Mouse (Mus musculus) neural tube, embryonic 12.5 days (tissue): ENCODE results near the gene AI661453. TPM values are rescaled to one million over a fixed set of nuclear protein-coding genes. Genes with fewer than 3 reads are reported as not detected.

ENCODE experiments used
- ATAC-seq: fragments of 200-750 bp; cut with Nextera tagmentation; 2 replicates; pipeline ENCODE4 v1.8.0; 2017; ENCODE audit warnings: low read depth, mild to moderate bottlenecking, moderate TSS enrichment, moderate library complexity; ENCODE audit not compliant: low FRiP score
- H3K27ac ChIP-seq: fragments of 300-500 bp; sonication (generic); 2 replicates; pipeline ENCODE4 v1.5.1; 2016
- H3K27me3 ChIP-seq: fragments of 300-500 bp; sonication (generic); replicated peaks from 2 replicates; pipeline ENCODE4 v1.6.1; 2016; ENCODE audit warnings: mild to moderate bottlenecking
- H3K36me3 ChIP-seq: fragments of 300-500 bp; sonication (generic); 2 replicates; pipeline ENCODE4 v1.6.1; 2016; ENCODE audit warnings: mild to moderate bottlenecking
- H3K4me1 ChIP-seq: fragments of 300-500 bp; sonication (generic); 2 replicates; pipeline ENCODE4 v1.6.1; 2016
- H3K4me2 ChIP-seq: fragments of 300-500 bp; sonication (generic); replicated peaks from 2 replicates; pipeline ENCODE4 v1.6.1; 2016; ENCODE audit warnings: mild to moderate bottlenecking
- H3K4me3 ChIP-seq: fragments of 300-500 bp; sonication (generic); 2 replicates; pipeline ENCODE4 v1.5.1; 2016
- H3K9ac ChIP-seq: fragments of 300-500 bp; sonication (generic); 2 replicates; pipeline ENCODE4 v1.6.1; 2016; ENCODE audit warnings: mild to moderate bottlenecking
- H3K9me3 ChIP-seq: fragments of 300-500 bp; sonication (generic); 2 replicates; pipeline ENCODE4 v1.6.1; 2016; ENCODE audit warnings: mild to moderate bottlenecking
- WGBS: fragments of 180-500 bp; shearing (Covaris S2); methylation state at CpG from one replicate; pipeline ENCODE4 v1.1.7; 2016; 5-methylcytosine and 5-hydroxymethylcytosine counted together
- polyA plus RNA-seq: library from polyadenylated mRNA; unstranded; fragments of >200 nt; fragmentation: Nextera tagmentation; extraction: Ambion mirVana; gene quantifications from 2 replicates; pipeline ENCODE4 v1.2.1, GENCODE M21; 2016

Gene AI661453
- polyA plus RNA-seq, 1 experiment from 2014 or later: 0.14 TPM

- H3K27me3 ChIP-seq: no peaks in the 10 kb centered on the region
- no peak overlapping the region for H3K4me2 ChIP-seq
- H3K27ac ChIP-seq: no peak overlapping the region
- peaks cover 7% of the 10 kb centered on the region; the same call in 1 of the 2 replicates for H3K4me1 ChIP-seq
- 84% methylated on average over 11 of the region's 11 CpGs for whole genome bisulfite sequencing
- no peaks in the 10 kb centered on the region for H3K36me3 ChIP-seq
- H3K9me3 ChIP-seq: no peaks in the 10 kb centered on the region
- no peak for ATAC-seq
- H3K9ac ChIP-seq: no peak overlapping the region
- H3K4me3 ChIP-seq: no peak overlapping the region
Measured at GRCm38 (mm10) chr17:47445518-47445917, 9.1 kb downstream of the AI661453 start.

- 83% methylated on average over 9 of the region's 9 CpGs for WGBS
- Histone ChIP-seq H3K9ac (no peak overlapping the region), H3K27ac (no peak overlapping the region), H3K4me1 (peaks cover 7% of the 10 kb centered on the region; the same call in 1 of the 2 replicates), H3K27me3 (no peaks in the 10 kb centered on the region), H3K4me2 (no peak overlapping the region), H3K36me3 (no peaks in the 10 kb centered on the region), H3K4me3 (no peak overlapping the region), H3K9me3 (no peaks in the 10 kb centered on the region)
- ATAC-seq: no peak
Measured at GRCm38 (mm10) chr17:47446025-47446424, 9.6 kb downstream of the AI661453 start.

GRCm38 (mm10) chr17:47446561-47446960 is 10.1 kb downstream of the AI661453 start:
- no peaks in the 10 kb centered on the region for H3K9me3 ChIP-seq
- no peaks in the 10 kb centered on the region for H3K36me3 ChIP-seq
- no peak overlapping the region for H3K4me2 ChIP-seq
- H3K27me3 ChIP-seq: no peaks in the 10 kb centered on the region
- no peak overlapping the region for H3K9ac ChIP-seq
- ATAC-seq: no peak
- H3K4me3 ChIP-seq: no peak overlapping the region
- no peak overlapping the region for H3K27ac ChIP-seq
- peaks cover 7% of the 10 kb centered on the region; the same call in 1 of the 2 replicates for H3K4me1 ChIP-seq
- 92% methylated on average over 11 of the region's 11 CpGs for WGBS

- ATAC-seq: no peak
- H3K4me1 ChIP-seq: peaks cover 7% of the 10 kb centered on the region; the same call in 1 of the 2 replicates
- 46% methylated on average over 8 of the region's 8 CpGs for WGBS
Measured at GRCm38 (mm10) chr17:47448523-47449372, 12.3 kb downstream of the AI661453 start.

GRCm38 (mm10) chr17:47449432-47449831 is 13.0 kb downstream of the AI661453 start:
- WGBS: 73% methylated on average over 5 of the region's 5 CpGs
- no peak overlapping the region for H3K27ac ChIP-seq
- no peak overlapping the region for H3K4me2 ChIP-seq
- H3K9me3 ChIP-seq: no peaks in the 10 kb centered on the region
- no peak overlapping the region for H3K4me3 ChIP-seq
- no peak overlapping the region for H3K9ac ChIP-seq
- H3K36me3 ChIP-seq: no peaks in the 10 kb centered on the region
- peaks cover 7% of the 10 kb centered on the region; the same call in 1 of the 2 replicates for H3K4me1 ChIP-seq
- ATAC-seq: no peak
- H3K27me3 ChIP-seq: no peaks in the 10 kb centered on the region

More at GRCm38 (mm10) chr17:47448523-47449372, 12.3 kb downstream of the AI661453 start:
- Histone ChIP-seq H3K9me3 (no peaks in the 10 kb centered on the region), H3K4me3 (no peak overlapping the region), H3K27me3 (no peaks in the 10 kb centered on the region), H3K27ac (no peak overlapping the region), H3K9ac (no peak overlapping the region), H3K4me2 (no peak overlapping the region), H3K36me3 (no peaks in the 10 kb centered on the region)

- Histone ChIP-seq H3K9ac (no peak overlapping the region), H3K4me3 (no peak overlapping the region), H3K27ac (no peak overlapping the region), H3K27me3 (no peaks in the 10 kb centered on the region), H3K4me2 (no peak overlapping the region), H3K9me3 (no peaks in the 10 kb centered on the region), H3K4me1 (peaks cover 7% of the 10 kb centered on the region; the same call in 1 of the 2 replicates), H3K36me3 (no peaks in the 10 kb centered on the region)
- WGBS: 35% methylated on average over 7 of the region's 7 CpGs
- ATAC-seq: no peak
Measured at GRCm38 (mm10) chr17:47450239-47450638, 13.8 kb downstream of the AI661453 start.

GRCm38 (mm10) chr17:47450880-47451565 is 14.6 kb downstream of the AI661453 start:
- Histone ChIP-seq H3K4me1 (peaks cover 7% of the 10 kb centered on the region; the same call in 1 of the 2 replicates), H3K9me3 (no peaks in the 10 kb centered on the region), H3K9ac (no peak overlapping the region), H3K27me3 (no peaks in the 10 kb centered on the region), H3K4me2 (no peak overlapping the region), H3K27ac (no peak overlapping the region), H3K4me3 (no peak overlapping the region), H3K36me3 (no peaks in the 10 kb centered on the region)
- whole genome bisulfite sequencing: 77% methylated on average over 12 of the region's 12 CpGs
- ATAC-seq: no peak

- no peak overlapping the region for H3K4me3 ChIP-seq
Measured at GRCm38 (mm10) chr17:47452886-47453285, 16.5 kb downstream of the AI661453 start.

GRCm38 (mm10) chr17:47454675-47455074 is 18.3 kb downstream of the AI661453 start:
- no peak for ATAC-seq
- Histone ChIP-seq H3K36me3 (no peaks in the 10 kb centered on the region), H3K9me3 (no peaks in the 10 kb centered on the region), H3K27me3 (no peaks in the 10 kb centered on the region), H3K9ac (no peak overlapping the region), H3K4me1 (peaks cover 7% of the 10 kb centered on the region; the same call in 1 of the 2 replicates), H3K4me3 (no peak overlapping the region), H3K4me2 (no peak overlapping the region), H3K27ac (no peak overlapping the region)
- WGBS: 68% methylated on average over 8 of the region's 8 CpGs

More at GRCm38 (mm10) chr17:47452886-47453285, 16.5 kb downstream of the AI661453 start:
- WGBS: 61% methylated on average over 7 of the region's 7 CpGs
- Histone ChIP-seq H3K9me3 (no peaks in the 10 kb centered on the region), H3K4me2 (no peak overlapping the region), H3K9ac (no peak overlapping the region), H3K4me1 (peaks cover 7% of the 10 kb centered on the region; the same call in 1 of the 2 replicates), H3K27ac (no peak overlapping the region), H3K27me3 (no peaks in the 10 kb centered on the region), H3K36me3 (no peaks in the 10 kb centered on the region)
- no peak for ATAC-seq

GRCm38 (mm10) chr17:47458310-47458709 is 21.9 kb downstream of the AI661453 start:
- Histone ChIP-seq H3K36me3 (no peaks in the 10 kb centered on the region), H3K9me3 (no peaks in the 10 kb centered on the region), H3K4me3 (no peak overlapping the region), H3K4me1 (0 out of 2 replicates have a peak, but pooled peaks cover 3% of the 10 kb centered on the region), H3K27ac (no peak overlapping the region), H3K9ac (no peak overlapping the region), H3K4me2 (no peak overlapping the region), H3K27me3 (no peaks in the 10 kb centered on the region)
- WGBS: 84% methylated on average over 13 of the region's 13 CpGs
- ATAC-seq: no peak

- WGBS: 93% methylated on average over 2 of the region's 2 CpGs
- ATAC-seq: no peak
Measured at GRCm38 (mm10) chr17:47458936-47459335, 22.5 kb downstream of the AI661453 start.

GRCm38 (mm10) chr17:47459341-47459919 is 23.0 kb downstream of the AI661453 start:
- no peak for ATAC-seq
- H3K9ac ChIP-seq: no peak overlapping the region
- no peak overlapping the region for H3K4me3 ChIP-seq
- H3K9me3 ChIP-seq: no peaks in the 10 kb centered on the region
- no peak overlapping the region for H3K27ac ChIP-seq
- no peak overlapping the region for H3K4me2 ChIP-seq
- no peaks in the 10 kb centered on the region for H3K36me3 ChIP-seq
- 94% methylated on average over 3 of the region's 3 CpGs for WGBS
- no peaks in the 10 kb centered on the region for H3K27me3 ChIP-seq
- H3K4me1 ChIP-seq: 0 out of 2 replicates have a peak, but pooled peaks cover 3% of the 10 kb centered on the region

More at GRCm38 (mm10) chr17:47458936-47459335, 22.5 kb downstream of the AI661453 start:
- Histone ChIP-seq H3K9me3 (no peaks in the 10 kb centered on the region), H3K27ac (no peak overlapping the region), H3K9ac (no peak overlapping the region), H3K4me1 (0 out of 2 replicates have a peak, but pooled peaks cover 3% of the 10 kb centered on the region), H3K36me3 (no peaks in the 10 kb centered on the region), H3K4me2 (no peak overlapping the region), H3K4me3 (no peak overlapping the region), H3K27me3 (no peaks in the 10 kb centered on the region)
